Mouse (Mus musculus): ENCODE data around the gene Zfp975. TPM values are rescaled to one million over a fixed set of nuclear protein-coding genes. Genes with fewer than 3 reads are reported as not detected.

The Zfp975 gene
- 0.18 and 0.60 TPM in 2 replicates for polyA plus RNA-seq (2012; rRNA removed; ENCODE audit: low replicate concordance)

GRCm38 (mm10) chr7:42692362-42693158 lies at the start of gene Zfp975:
Gene Zfp975, minus strand, starts transcription at chr7:42692742.

GRCm38 (mm10) chr7:42726917-42727316 lies 34.4 kb upstream of the Zfp975 start, which contains the start of gene Gm17067:
Gene Gm17067, minus strand, starts transcription at chr7:42727017.

GRCm38 (mm10) chr7:42642152-42643115 lies 50.1 kb downstream of the Zfp975 start, which contains the start of gene Zfp976:
Gene Zfp976, minus strand, starts transcription at chr7:42642588.

Other genes starting within 250 kb of the Zfp975 start
- gene 4933421I07Rik, start 244.6 kb downstream of the Zfp975 start, polyA plus RNA-seq (2012; rRNA removed; ENCODE audit: low replicate concordance), result not detected in 2 replicates
- gene Zfp141, start 187.0 kb downstream of the Zfp975 start, polyA plus RNA-seq (2012; rRNA removed; ENCODE audit: low replicate concordance), result 4.2 and 6.7 TPM in 2 replicates
- gene Gm21028, start 114.2 kb downstream of the Zfp975 start, polyA plus RNA-seq (2012; rRNA removed; ENCODE audit: low replicate concordance), result not detected in 2 replicates
- gene Zfp977, start 100.2 kb downstream of the Zfp975 start, polyA plus RNA-seq (2012; rRNA removed; ENCODE audit: low replicate concordance), result not detected in 2 replicates
- 0.11 and 0.37 TPM in 2 replicates for gene Zfp976, start 50.2 kb downstream of the Zfp975 start, polyA plus RNA-seq (2012; rRNA removed; ENCODE audit: low replicate concordance)
- not detected in 2 replicates for gene Gm17067, start 34.3 kb upstream of the Zfp975 start, polyA plus RNA-seq (2012; rRNA removed; ENCODE audit: low replicate concordance)
- gene Vmn2r62, start 100.8 kb upstream of the Zfp975 start, polyA plus RNA-seq (2012; rRNA removed; ENCODE audit: low replicate concordance), result not detected in 2 replicates
- not detected in 2 replicates for gene Gm2381, start 174.5 kb upstream of the Zfp975 start, polyA plus RNA-seq (2012; rRNA removed; ENCODE audit: low replicate concordance)
- not detected in 2 replicates for gene Vmn2r63, start 241.1 kb upstream of the Zfp975 start, polyA plus RNA-seq (2012; rRNA removed; ENCODE audit: low replicate concordance)

All from mammary gland, adult 2 months (tissue).